Mouse (Mus musculus) bone marrow macrophage, adult 2 months (primary cell): ENCODE data around the gene Sephs1. TPM values are rescaled to one million over a fixed set of nuclear protein-coding genes. Genes with fewer than 3 reads are reported as not detected.
"Not testable (repeated sequence)": the region's sequence is repeated elsewhere in the genome, so short reads cannot be mapped to it uniquely, and the experiment has no call there.

ENCODE experiments used
- H3K27ac ChIP-seq: 2 replicates; pipeline ENCODE4 v1.5.1; 2012; ENCODE audit warnings: low read depth, low read length; ENCODE audit not compliant: insufficient read depth
- H3K4me1 ChIP-seq: 2 replicates; pipeline ENCODE4 v1.6.1; 2012; ENCODE audit warnings: low read length; ENCODE audit not compliant: control insufficient read depth, insufficient read depth
- H3K4me3 ChIP-seq: 2 replicates; pipeline ENCODE4 v1.5.1; 2012; ENCODE audit warnings: mild to moderate bottlenecking, low read length, moderate library complexity; ENCODE audit not compliant: insufficient read depth
- CTCF ChIP-seq: IDR thresholded peaks from 2 replicates; pipeline ENCODE4 v1.5.1; 2012; ENCODE audit warnings: low read depth, mild to moderate bottlenecking, low read length, moderate library complexity
- POLR2A ChIP-seq: IDR thresholded peaks from 2 replicates; pipeline ENCODE4 v1.6.1; 2012; ENCODE audit warnings: mild to moderate bottlenecking, low read depth, low read length, borderline replicate concordance
- polyA plus RNA-seq: library from polyadenylated mRNA; stranded (reverse); fragments of >200 nt; gene quantifications from 2 replicates; pipeline ENCODE4 v1.2.4, GENCODE M21; 2012; ENCODE audit not compliant: missing spikeins, insufficient read depth, insufficient read length

Sephs1 gene
- polyA plus RNA-seq, 1 experiment, result 21.5 TPM

DNA sequence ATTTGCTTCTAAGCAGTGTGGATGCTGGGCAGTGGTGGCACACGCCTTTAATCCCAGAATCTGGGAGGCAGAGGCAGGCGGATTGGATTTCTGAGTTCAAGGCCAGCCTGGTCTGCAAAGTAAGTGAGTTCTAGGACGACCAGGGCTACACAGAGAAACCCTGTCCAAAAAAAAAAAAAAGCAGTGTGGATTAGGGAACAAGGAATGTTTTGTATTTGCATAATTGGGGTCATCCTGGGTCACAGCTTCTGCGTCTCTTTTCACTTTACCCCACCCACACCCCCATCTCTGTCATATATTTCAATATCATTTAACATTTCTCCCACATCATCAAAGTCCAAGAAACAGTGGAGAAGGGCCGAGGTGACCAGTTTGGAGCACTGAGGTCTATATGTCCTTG is 39.7 kb downstream of the Sephs1 start:
- TF ChIP-seq CTCF (no peak), POLR2A (no peak)
- Histone ChIP-seq H3K4me1 (peaks cover 14% of the 10 kb centered on the region), H3K4me3 (no peak overlapping the region), H3K27ac (no peak overlapping the region)

- H3K4me3 ChIP-seq, result no peak overlapping the region
- H3K27ac ChIP-seq, result no peak overlapping the region
- peaks cover 10% of the 10 kb centered on the region for H3K4me1 ChIP-seq
- TF ChIP-seq CTCF, result no peak
- no peak for TF ChIP-seq POLR2A
Observed at GRCm38 (mm10) chr2:4922476-4923164, 41.3 kb downstream of the Sephs1 start.

DNA sequence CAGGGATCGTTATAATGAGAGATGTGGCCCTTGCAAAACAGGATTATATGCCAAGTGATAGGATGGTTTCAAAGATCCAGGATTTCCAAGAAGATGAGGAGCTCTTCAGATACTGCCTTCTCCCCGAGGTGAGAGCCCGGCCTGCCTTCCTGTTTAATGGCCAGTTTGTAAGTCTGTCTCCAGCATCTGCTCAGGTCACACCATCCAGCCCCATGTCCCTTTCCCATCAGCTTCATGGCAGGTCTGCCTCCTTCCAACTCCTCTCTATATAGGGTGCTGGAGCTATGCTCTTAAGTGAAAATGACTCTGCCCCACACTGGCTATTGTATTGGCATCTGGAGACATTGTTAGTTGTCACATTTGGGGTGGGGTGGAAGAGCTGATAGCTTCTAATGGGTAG is 46.0 kb downstream of the Sephs1 start:
- no peak overlapping the region for H3K27ac ChIP-seq
- TF ChIP-seq POLR2A (no peak), CTCF (no peak)
- H3K4me3 ChIP-seq, result no peak overlapping the region
- peaks cover 8% of the 10 kb centered on the region for H3K4me1 ChIP-seq

GRCm38 (mm10) chr2:4929230-4929629 is 47.9 kb downstream of the Sephs1 start:
- H3K4me3 ChIP-seq, result no peak overlapping the region
- no peak overlapping the region for H3K27ac ChIP-seq
- TF ChIP-seq POLR2A (no peak), CTCF (no peak)
- peaks cover 8% of the 10 kb centered on the region for H3K4me1 ChIP-seq

DNA sequence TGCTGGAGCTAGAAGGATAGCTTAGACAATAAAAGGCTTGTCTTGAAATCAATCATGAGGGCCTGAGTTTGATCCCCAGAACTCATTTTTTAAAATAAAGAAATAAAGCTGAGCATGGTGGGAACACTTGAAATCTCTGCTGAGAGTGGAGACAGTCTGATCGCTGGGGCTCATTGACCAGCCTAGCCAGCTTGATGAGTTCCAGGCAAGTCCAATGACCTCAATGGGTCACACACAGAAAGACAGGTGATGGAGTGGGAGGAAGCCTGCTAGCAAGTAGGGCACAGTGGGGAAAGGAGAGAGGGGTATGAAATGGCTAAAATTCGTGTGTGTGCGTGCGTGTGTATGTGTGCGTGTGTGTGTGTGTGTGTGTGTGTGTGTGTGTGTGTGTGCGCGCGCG is 53.2 kb downstream of the Sephs1 start:
- Histone ChIP-seq H3K27ac (no peak overlapping the region), H3K4me1 (peaks cover 2% of the 10 kb centered on the region), H3K4me3 (no peak overlapping the region)
- no peak for TF ChIP-seq POLR2A
- no peak for TF ChIP-seq CTCF

DNA sequence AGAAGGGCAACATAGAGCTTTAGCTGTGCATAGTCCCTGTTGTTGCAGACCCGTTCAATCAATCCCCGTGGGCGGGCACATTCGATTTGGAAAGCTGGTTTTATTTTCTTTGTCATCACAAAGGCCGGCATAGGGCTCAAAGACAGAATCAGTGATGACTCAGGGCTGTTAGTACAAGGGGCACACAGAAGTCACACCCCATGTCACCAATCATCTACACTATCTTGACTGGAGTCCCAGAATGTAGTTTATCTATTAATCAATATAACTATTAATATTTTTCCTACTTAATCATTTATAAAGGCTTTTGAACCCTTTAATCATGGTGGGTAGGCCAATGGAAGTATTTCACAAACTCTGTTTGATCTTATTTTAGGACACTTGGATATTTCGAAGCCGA is 56.6 kb downstream of the Sephs1 start:
- H3K27ac ChIP-seq, result no peak overlapping the region
- H3K4me1 ChIP-seq, result no peaks in the 10 kb centered on the region
- no peak overlapping the region for H3K4me3 ChIP-seq
- TF ChIP-seq CTCF (no peak), POLR2A (no peak)

GRCm38 (mm10) chr2:4940861-4941260 is 59.5 kb downstream of the Sephs1 start:
- Histone ChIP-seq H3K27ac (no peak overlapping the region), H3K4me1 (no peaks in the 10 kb centered on the region), H3K4me3 (no peak overlapping the region)
- TF ChIP-seq CTCF (no peak), POLR2A (no peak)

GRCm38 (mm10) chr2:4949691-4950090 is 68.3 kb downstream of the Sephs1 start:
- not testable (repeated sequence) for H3K4me3 ChIP-seq, H3K4me1 ChIP-seq, H3K27ac ChIP-seq

DNA sequence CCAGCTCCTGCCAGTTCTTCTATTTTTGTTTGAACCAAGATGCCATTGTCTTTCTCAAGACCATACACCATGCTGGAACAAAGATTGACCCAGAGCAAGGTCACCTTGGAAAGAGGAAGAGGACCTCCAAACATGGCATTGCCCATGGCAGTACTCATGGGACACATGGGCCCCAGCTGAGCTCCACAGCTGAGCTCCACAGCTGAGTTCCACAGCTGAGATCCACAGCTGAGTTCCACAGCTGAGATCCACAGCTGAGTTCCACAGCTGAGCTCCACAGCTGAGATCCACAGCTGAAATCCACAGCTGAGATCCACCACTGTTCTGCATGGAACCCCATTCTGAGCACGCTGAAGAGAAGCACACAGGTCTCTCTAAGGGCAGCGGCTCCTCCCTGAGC is 69.6 kb downstream of the Sephs1 start:
- TF ChIP-seq CTCF (no peak), POLR2A (no peak)
- H3K4me3 ChIP-seq, result no peak overlapping the region
- H3K4me1 ChIP-seq, result no peaks in the 10 kb centered on the region
- H3K27ac ChIP-seq, result no peak overlapping the region

DNA sequence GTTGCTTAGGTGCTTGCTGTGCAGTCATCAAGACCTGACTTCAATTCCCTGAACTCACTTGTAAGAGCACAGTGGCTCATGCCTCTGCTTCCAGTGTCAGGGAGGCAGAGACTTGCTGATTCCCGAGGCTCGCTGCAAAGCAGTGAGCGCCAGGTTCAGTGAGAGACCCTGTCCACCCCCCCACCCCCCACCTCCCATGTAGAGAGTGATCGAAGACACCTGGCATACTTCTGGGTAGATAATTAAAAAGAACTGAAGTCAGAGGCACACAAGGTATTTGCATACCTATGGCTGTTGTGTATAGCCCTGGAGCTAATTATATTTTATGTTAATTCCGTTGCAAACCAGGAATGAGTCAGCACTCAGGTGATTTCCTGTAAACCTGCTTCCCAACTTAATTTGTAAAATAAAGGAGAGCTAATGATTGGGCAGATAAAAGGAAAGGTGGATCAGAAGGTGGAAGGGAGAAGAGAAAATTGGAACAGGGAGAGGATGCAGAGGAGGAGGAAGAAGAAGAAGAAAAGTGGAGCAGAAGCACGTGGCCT is 72.9 kb downstream of the Sephs1 start:
- H3K4me1 ChIP-seq, result no peaks in the 10 kb centered on the region
- H3K27ac ChIP-seq, result no peak overlapping the region
- TF ChIP-seq CTCF (no peak), POLR2A (no peak)
- H3K4me3 ChIP-seq, result no peak overlapping the region
